In the genomic region with DNA sequence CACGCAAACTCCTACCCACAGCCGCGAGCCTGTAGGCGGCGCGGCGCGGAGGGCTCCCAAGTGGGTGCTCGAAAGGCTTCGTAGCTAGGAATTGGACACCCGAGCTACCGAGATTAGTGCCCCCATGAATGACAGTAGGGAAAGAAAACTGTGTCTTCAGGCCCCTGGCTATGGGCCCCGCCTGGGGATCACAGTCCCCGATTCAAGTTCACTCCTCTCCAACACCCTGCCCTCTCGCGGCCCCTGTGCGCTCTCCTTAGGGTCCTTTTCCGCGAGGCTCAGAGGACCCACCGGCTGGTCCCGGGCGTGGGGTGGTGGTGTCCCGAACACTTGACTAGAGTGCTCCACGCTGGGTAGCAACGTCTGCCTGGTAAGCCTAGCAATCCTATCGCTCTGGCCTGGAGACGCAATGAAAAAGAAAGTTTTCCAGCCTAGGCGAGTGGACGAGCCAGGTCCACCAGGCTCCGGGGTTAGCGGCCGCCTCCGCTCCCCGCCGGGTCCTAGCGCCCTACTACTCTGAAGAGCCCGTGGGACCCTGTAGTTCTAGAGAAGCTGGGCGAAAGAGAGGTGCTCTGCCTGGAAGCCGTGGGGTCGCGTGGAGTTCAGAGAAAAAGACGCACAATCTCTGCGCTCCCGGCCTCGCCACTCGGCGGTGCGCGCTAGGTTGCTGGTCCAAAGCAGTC, we compare ENCODE assay signal across 8 mouse cellular contexts. TPM values are rescaled to one million over a fixed set of nuclear protein-coding genes. Genes with fewer than 3 reads are reported as not detected.
DNase-seq lines count a peak whose midpoint lies in the region.

No protein-coding gene starts in this region.

- H3K4me1 ChIP-seq in megakaryocyte, embryonic 14.5 days = peaks cover 44% of the 10 kb centered on the region

- intact Hi-C loops in left cerebral cortex, postnatal 25 days (cut with DNase I) = loop anchor here (1.0 to 2.0 kb wide), 2 partner anchors 63 to 92 kb away; no protein-coding TSS in a partner anchor

- H3K27me3 ChIP-seq in megakaryocyte, embryonic 14.5 days (replicated peaks) = peaks cover 88% of the 10 kb centered on the region

- H3K9me3 ChIP-seq in megakaryocyte, embryonic 14.5 days = peaks cover 6% of the 10 kb centered on the region; the same call in 1 of the 2 replicates

- peak; percentile 83 to 95 for DNase-seq in adrenal gland, adult (ENCODE audit: inconsistent age in 2 of 2, low spot score in 1 of 2)
- peak; percentile 86 for DNase-seq in embryo, embryonic 10 days (ENCODE audit: low spot score)
- peak; percentile 74 for DNase-seq in gastrocnemius, postnatal 25 days
- peak; percentile 69 for DNase-seq in induced T-regulatory cell, adult 2 months (ENCODE audit: low read depth)
- peak; percentile 61 to 77 for DNase-seq in left cerebral cortex, postnatal 25 days (ENCODE audit: low spot score in 2 of 2)
- DNase-seq in right cerebral cortex, postnatal 10 days (ENCODE audit: low spot score in 2 of 2) = peak; percentile 68
- peak; percentile 80 for DNase-seq in yolk sac, embryonic 10.5 days (ENCODE audit: low spot score)

- peak overlapping the region; percentile 93 for H3K4me3 ChIP-seq in megakaryocyte, embryonic 14.5 days (replicated peaks)

- H3K36me3 ChIP-seq in megakaryocyte, embryonic 14.5 days (replicated peaks; ENCODE audit: low read length) = no peaks in the 10 kb centered on the region

RNA-seq across cellular contexts. Expression of gene Cebpa, which starts 0.9 kb away (rescaled TPM):
- 10 to 100 TPM in 1 of 2 experiments, 1 to 10 TPM in 1; 2.1 to 19.6 TPM for total RNA-seq in gastrocnemius, postnatal 25 days (2021)
- total RNA-seq in left cerebral cortex, postnatal 25 days (2021) = 10 to 100 TPM in 1 of 2 experiments, 1 to 10 TPM in 1; 8.7 to 10.1 TPM
- 43.6 and 55.1 TPM in 2 replicates for polyA plus RNA-seq in megakaryocyte, embryonic 14.5 days (2012; ENCODE audit: insufficient read depth, low replicate concordance)

Comparison
In these comparisons a context has a peak if more than half of its experiments do, and no peak if none do; other contexts are left out.
1. Peak in every context shown above with its lines: DNase-seq and H3K4me3 ChIP-seq.